Mouse (Mus musculus) thymus, postnatal 10 days (tissue): ENCODE measurements at regions not wholly inside any gene's neighbourhood (a gene's known extent, or its start where the extent isn't known, plus 50 kb on each side); places are given as distances from the start of the nearest gene placed in this dataset.

Experiments used
- DNase-seq, 2 experiments: peaks; one replicate each; pipeline ENCODE4 v3.0.0; 2021; ENCODE audit warnings: low spot score in 2 of 2

- no peak for DNase-seq
These were observed 641.0 kb downstream of the Nedd1 start for GRCm38 (mm10) chr10:92081199-92081598.

DNA sequence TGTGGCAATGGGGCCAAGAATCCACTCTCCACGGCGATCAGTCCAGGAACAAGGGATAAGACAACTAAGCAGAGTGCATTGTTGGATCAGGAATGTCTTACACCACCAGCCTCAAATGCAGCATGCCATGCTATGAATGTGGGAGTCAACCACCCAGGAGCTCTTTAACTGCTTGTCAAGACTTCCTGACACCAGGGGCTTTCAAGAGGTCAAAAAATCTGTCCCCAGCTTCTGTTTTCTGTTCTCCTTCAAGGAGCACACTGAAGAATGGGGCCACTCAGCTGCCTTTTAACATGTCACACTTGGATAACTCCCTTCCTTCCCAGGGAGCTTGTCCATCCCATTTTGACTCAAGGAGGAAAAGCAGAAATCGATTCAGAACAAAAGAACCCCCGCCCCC is 642.8 kb downstream of the Nedd1 start:
- DNase-seq, result no peak

GRCm38 (mm10) chr10:92077291-92077690 is 644.9 kb downstream of the Nedd1 start:
- DNase-seq, result no peak

DNA sequence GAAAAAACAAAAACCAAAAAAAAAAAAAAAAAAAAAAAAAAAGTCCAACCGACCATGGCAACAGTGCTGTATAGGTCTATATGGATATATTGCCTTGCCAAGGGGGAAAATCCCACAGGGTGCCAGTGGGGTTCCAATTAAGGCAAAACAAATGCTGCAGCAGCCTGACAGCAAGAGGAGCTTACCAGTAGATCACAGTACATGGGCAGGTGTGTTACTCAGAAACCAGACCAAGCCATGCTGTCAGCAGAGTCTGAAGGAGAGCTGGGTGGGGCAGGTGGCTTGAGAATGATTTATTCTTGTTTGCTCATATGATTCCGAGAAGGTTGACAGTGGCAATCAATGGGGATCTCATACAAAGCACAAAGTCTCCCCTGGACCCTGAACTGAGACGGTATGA is 645.5 kb downstream of the Nedd1 start:
- no peak for DNase-seq

DNA sequence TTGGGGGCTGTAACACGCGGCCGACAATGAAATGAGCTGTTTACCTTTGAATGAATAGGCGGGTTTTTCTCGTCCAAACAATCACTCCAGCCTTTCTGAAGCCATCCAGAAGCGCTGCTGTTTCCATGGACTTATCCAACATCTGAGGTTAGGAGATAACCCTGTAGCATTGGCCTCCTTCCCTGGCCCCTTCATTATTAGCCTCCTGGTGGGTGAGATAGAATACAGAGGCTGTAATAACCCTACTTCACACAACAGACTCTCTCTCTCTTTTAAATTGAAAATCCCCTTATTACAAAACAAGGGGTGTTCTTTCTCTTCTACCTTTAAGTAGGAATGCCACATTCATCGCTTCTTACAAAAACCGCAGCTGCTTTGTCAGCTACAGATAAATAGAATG is 646.8 kb downstream of the Nedd1 start:
- DNase-seq, result no peak

DNA sequence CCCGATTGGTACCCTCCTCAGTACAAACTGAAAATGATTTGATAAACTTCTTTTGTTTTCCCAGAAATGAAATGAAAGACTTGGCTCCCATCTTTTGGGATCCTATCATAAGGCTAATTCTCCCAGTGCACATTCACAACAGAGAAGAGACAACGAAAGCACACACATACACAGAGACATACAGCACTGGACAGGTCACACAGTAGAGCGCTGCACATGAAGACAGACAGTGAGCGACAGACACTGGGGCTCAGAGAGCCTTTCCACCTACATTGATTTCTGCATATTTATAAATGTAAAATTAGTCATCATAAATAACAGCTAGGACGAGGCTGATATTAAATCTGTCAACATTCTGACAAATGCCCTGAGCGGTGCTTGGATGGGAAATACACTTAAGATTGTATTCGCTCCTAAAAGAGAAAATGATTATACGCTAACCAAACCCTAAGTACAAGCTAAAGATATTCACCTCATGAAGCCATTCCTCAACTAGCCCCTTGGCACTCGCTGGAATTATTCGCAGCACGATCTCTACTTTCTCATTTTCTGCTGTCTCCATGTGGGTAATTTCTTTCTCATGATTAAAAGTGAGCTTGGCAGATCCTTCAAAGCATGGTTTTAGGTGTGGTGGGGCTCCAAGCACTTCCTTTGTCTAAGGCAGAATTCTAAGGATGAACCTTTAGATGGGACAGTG is 647.4 kb downstream of the Nedd1 start:
- no peak for DNase-seq

- DNase-seq, result no peak
These were observed 648.3 kb downstream of the Nedd1 start for GRCm38 (mm10) chr10:92073873-92074390.

DNA sequence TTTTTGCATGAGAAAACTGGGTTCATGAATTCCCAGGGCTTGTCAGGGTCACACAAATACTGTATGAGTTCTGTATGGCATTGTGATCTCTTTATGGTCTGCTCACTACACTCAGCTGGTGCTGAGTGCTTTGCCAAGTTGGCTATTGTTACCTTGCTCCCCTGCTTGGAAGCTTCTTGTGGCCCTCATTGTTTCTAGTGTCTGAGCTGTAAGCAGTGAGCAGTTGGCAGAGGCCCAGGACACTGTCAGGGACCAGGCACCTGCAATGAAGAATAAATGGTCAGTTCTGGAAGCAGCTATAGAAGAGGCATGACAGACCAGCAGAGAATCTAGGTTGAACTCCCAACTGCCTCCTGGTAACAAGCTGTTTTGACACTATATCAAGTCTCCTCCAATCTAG is 677.4 kb downstream of the Nedd1 start:
- DNase-seq, result no peak

DNA sequence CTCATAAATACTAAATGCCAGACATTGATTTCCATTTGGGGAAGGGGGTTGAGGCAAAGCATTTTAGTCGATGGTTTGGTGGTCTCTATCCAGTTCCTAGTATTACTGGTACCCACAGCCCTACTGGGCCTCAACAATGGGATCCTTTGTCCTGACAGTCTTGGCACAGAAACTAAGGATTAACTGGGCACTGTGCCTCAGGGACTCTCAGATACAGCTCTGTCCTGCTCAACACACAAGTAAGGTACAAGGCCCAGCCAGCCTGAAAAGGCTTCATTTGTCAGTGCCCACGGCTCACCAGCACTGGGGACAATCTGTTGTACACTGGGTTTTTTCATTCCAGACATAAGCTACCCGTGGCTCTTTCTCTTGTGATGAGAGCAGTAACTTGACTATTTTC is 686.0 kb downstream of the Nedd1 start:
- DNase-seq, result no peak

GRCm38 (mm10) chr10:92030221-92030620 is 692.0 kb downstream of the Nedd1 start:
- DNase-seq, result no peak

GRCm38 (mm10) chr10:92024203-92024602 is 698.0 kb downstream of the Nedd1 start:
- DNase-seq, result no peak

DNA sequence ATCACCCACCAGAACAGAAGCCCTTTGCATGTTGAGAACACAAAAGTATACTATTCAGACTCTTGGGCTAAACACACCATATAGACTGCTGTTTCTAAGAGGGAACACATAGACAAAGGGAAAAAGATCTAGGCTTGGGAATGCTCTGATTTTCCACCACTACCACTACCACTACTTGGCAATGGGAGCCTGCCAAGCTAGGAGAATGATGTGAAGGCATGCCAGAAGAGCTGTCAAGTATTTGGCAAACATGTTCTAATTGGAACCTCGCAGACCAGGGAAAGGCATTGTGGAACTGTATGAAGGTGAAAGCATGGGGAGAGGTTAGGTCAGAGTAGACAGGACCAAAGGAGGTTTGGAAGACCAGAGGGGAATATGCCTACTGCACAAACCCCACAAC is 701.2 kb downstream of the Nedd1 start:
- no peak for DNase-seq

DNA sequence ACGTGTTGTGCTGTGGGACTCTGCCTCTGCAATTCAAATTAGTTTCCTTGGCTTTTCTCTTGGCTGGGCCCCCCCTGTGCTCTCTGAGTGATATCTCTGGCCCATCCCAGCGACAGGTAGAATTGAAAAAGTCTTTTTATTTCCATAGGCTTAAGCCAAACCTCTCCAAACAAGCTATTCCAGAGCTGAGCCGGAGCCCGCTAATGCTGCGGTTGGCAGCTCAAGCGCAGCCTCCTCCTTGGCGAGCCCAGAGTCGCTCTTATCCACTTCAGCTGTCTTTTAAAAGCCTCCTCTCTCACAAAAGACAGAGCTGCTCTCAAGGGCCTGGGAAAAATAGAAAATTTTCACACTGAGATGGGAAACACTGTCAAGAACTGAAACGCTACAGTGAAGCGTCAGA is 712.7 kb downstream of the Nedd1 start:
- no peak for DNase-seq

DNA sequence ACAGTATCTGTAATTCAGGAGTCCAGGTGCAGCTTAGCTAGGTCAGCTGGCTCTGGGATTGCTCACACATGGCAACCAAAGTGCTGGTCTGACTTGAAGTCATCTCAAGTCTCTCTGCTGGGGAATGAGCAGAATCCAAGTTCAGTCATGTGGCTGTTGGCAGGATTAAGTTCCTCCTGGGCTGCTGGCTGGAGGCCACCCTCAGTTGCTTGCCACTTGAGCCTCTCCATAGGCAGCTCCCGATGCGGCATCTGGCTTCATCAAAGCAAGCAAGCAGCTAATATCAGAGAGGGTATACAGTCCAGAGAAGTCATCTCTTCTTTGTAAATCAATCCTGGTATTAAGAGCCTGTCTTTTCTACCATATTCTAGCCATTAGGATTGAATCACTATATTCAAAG is 714.3 kb downstream of the Nedd1 start:
- DNase-seq, result no peak

DNA sequence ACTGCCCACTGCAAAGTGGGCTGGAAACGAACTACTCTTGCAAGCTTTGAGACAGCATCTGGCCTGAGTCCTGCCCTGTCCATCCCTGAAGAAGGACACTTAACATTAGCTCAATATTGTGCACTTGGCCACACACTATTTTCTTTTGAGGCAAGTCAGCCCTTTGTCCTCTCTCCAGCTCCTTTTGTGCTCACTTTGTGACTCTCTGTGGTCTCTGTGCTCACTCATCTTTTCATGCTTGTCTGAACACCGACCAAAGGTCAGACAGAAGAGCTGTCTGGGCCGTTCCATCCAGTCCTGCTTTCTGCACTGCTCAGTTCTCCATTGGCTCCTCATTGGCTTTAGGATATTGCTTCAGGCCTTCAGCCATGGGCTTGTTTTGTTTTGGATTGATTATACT is 715.8 kb downstream of the Nedd1 start:
- no peak for DNase-seq

DNA sequence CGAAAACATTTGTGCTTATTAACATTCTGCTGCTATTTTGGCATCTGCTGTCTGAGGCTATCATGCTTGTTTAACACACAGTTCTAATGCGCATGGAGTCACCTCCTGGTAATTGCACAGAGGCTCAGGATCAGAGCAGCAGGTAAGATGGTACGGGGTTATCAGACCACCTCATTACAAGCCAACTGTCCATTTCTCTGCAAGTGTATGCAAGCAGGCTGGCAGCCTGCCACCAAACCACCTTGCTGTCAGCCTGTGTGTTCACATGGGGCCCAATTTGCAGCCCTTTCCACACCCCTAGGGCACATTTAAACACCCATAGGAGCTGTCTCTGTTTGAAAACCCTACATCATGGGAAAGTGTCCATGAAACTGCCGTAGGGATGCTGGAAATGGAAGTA is 731.2 kb downstream of the Nedd1 start:
- DNase-seq, result no peak

- no peak for DNase-seq
These were observed 733.9 kb downstream of the Nedd1 start for GRCm38 (mm10) chr10:91988364-91988763.

DNA sequence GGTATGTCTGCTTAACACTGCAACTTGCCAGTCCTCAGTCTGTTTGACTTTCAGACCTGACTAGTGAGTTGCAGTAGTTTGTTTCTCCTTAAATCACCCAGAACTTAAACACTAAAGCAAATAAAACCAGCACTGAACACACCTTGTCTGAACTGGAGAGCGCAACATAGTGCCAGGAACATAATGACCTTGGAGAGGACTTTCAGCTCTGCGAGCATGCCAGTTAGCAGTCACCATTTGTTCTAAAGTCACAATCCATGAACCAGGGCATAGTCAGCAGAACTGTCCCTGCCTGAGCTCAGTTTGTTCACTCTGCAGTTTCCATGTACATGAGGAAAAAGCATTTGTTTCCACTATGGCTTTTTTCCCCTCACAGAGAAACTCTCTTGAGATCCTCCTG is 742.4 kb downstream of the Nedd1 start:
- no peak for DNase-seq

GRCm38 (mm10) chr10:91971951-91972350 is 750.3 kb downstream of the Nedd1 start:
- DNase-seq, result no peak

GRCm38 (mm10) chr10:91967570-91968310 is 754.5 kb downstream of the Nedd1 start:
- DNase-seq, result no peak

GRCm38 (mm10) chr10:91959734-91960492 is 762.3 kb downstream of the Nedd1 start:
- no peak for DNase-seq

- no peak for DNase-seq
These were observed 769.1 kb downstream of the Nedd1 start for GRCm38 (mm10) chr10:91953078-91953477.

GRCm38 (mm10) chr10:91923626-91924025 is 742.5 kb upstream of the Tmpo start:
- no peak for DNase-seq
